13 mouse cellular contexts compared by ENCODE assay signal in the genomic region with DNA sequence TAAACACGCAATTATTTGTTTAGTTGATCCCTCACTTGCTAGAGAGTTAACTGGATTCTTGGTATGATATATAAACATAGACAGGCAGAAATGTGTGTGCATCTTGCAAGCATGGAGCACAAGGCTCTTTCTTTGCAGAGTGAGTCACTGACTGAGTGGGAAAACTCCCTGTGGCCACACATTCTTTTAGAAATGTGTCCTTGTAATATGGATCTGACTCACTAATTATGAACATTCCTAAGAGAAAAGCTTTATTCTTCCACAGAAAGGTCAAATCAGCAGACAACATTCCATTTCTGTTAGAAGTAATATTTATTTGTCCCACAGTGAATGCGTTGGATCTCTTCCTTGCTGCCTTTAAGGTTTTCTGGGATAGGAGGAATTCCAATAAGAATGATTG. TPM values are rescaled to one million over a fixed set of nuclear protein-coding genes. Genes with fewer than 3 reads are reported as not detected.
DNase-seq lines count a peak whose midpoint lies in the region; ATAC-seq and TF ChIP-seq lines count a peak whose summit lies in the region.
"Had no signal": no experiment of that assay in that cellular context is flagged by ENCODE, and none has a peak within 500 bp of the region (broad histone marks: within the 10 kb centered on the region; RNA-seq: fewer than 3 reads in every experiment).

No protein-coding gene starts in this region.

- H3K27me3 ChIP-seq in heart, postnatal 0 days (ENCODE audit: control insufficient read depth, insufficient read depth, low read length), result no peaks in the 10 kb centered on the region
- no peaks in the 10 kb centered on the region for H3K27me3 ChIP-seq in intestine, embryonic 16.5 days (replicated peaks; ENCODE audit: control insufficient read depth, insufficient read depth, low read length)
- H3K27me3 ChIP-seq: forebrain, embryonic 13.5 days; limb, embryonic 12.5 days; neural tube, embryonic 15.5 days had no signal

- H3K27ac ChIP-seq in heart, postnatal 0 days (ENCODE audit: low read depth), result peak overlapping the region; percentile 36; the same call in 1 of the 2 replicates
- H3K27ac ChIP-seq in intestine, embryonic 16.5 days (ENCODE audit: low read length), result peak overlapping the region; percentile 43
- H3K27ac ChIP-seq: forebrain, embryonic 13.5 days; limb, embryonic 12.5 days; neural tube, embryonic 15.5 days had no signal

- H3K9ac ChIP-seq in heart, postnatal 0 days (replicated peaks; ENCODE audit: low read depth, low read length), result no peak overlapping the region
- no peak overlapping the region for H3K9ac ChIP-seq in intestine, embryonic 16.5 days (ENCODE audit: low read depth, low read length)
- H3K9ac ChIP-seq: limb, embryonic 12.5 days; neural tube, embryonic 15.5 days had no signal

- no peak overlapping the region for H3K4me2 ChIP-seq in heart, postnatal 0 days (ENCODE audit: low read depth, low read length)
- H3K4me2 ChIP-seq in intestine, embryonic 16.5 days (ENCODE audit: low read depth, low read length), result no peak overlapping the region
- H3K4me2 ChIP-seq: forebrain, embryonic 13.5 days; limb, embryonic 12.5 days; neural tube, embryonic 15.5 days had no signal

- no peak overlapping the region for H3K4me3 ChIP-seq in heart, postnatal 0 days (ENCODE audit: low read depth, low read length)
- no peak overlapping the region for H3K4me3 ChIP-seq in intestine, embryonic 16.5 days (ENCODE audit: low read length)
- H3K4me3 ChIP-seq: forebrain, embryonic 13.5 days; limb, embryonic 12.5 days; neural tube, embryonic 15.5 days had no signal

- no peaks in the 10 kb centered on the region for H3K9me3 ChIP-seq in heart, postnatal 0 days (replicated peaks; ENCODE audit: control insufficient read depth, low read length)
- H3K9me3 ChIP-seq in intestine, embryonic 16.5 days (ENCODE audit: control insufficient read depth, low read length), result no peaks in the 10 kb centered on the region
- H3K9me3 ChIP-seq: forebrain, embryonic 13.5 days; limb, embryonic 12.5 days; neural tube, embryonic 15.5 days had no signal

- no peak for ATAC-seq in heart, postnatal 0 days (ENCODE audit: insufficient read depth, low read depth)
- no peak for ATAC-seq in intestine, embryonic 16.5 days
- ATAC-seq: forebrain, embryonic 13.5 days; midbrain, embryonic 16.5 days had no signal

- peaks cover 13% of the 10 kb centered on the region; the same call in 1 of the 2 replicates for H3K36me3 ChIP-seq in heart, postnatal 0 days (replicated peaks; ENCODE audit: control insufficient read depth, insufficient read depth, low read length)
- 0 out of 2 replicates have a peak, but pooled peaks cover 4% of the 10 kb centered on the region for H3K36me3 ChIP-seq in intestine, embryonic 16.5 days (ENCODE audit: control insufficient read depth, insufficient read depth, low read length)
- H3K36me3 ChIP-seq: neural tube, embryonic 15.5 days had no signal

- H3K4me1 ChIP-seq in heart, postnatal 0 days (ENCODE audit: control insufficient read depth, insufficient read depth), result 0 out of 2 replicates have a peak, but pooled peaks cover 9% of the 10 kb centered on the region
- no peaks in the 10 kb centered on the region; the same call in 1 of the 2 replicates for H3K4me1 ChIP-seq in intestine, embryonic 16.5 days (ENCODE audit: control insufficient read depth, insufficient read depth, low read length)
- H3K4me1 ChIP-seq: forebrain, embryonic 13.5 days; neural tube, embryonic 15.5 days had no signal

- DNase-seq in heart, postnatal 0 days (ENCODE audit: low spot score), result no peak
- no peak for DNase-seq in heart, adult 8-10 months (ENCODE audit: low spot score)
- DNase-seq in 3T3-L1 (ENCODE audit: low read depth, low spot score) (peak; percentile 94), NIH3T3 (ENCODE audit: low read depth) (peak; percentile 81)
- DNase-seq in embryo, embryonic 9.5 days (ENCODE audit: extremely low spot score), result no peak
- no peak for DNase-seq in thymus, postnatal 10 days (ENCODE audit: low spot score in 2 of 2)
- DNase-seq: heart, postnatal 36 days; kidney, adult 18-20 months had no signal

- WGBS in heart, postnatal 0 days, result 83% methylated on average over 2 of the region's 2 CpGs
- WGBS in intestine, embryonic 16.5 days, result 67% methylated on average over 2 of the region's 2 CpGs

- no peak for TF ChIP-seq EP300 in heart, postnatal 0 days (IDR thresholded peaks at IDR 0.05; ENCODE audit: low read depth)

- no peak for TF ChIP-seq CTCF in heart, postnatal 0 days (IDR thresholded peaks at IDR 0.05; ENCODE audit: low read depth)

RNA-seq across cellular contexts. Expression of gene Akap7, which starts 35.9 kb away (rescaled TPM):
- total RNA-seq in heart, postnatal 0 days (2014; rRNA removed; ENCODE audit: low replicate concordance), result 32.4 and 77.9 TPM in 2 replicates
- 46.3 and 47.6 TPM in 2 replicates for polyA plus RNA-seq in heart, postnatal 0 days (2015; fragmentation: Nextera tagmentation; extraction: Ambion mirVana)
- total RNA-seq in heart, adult 8-10 months (2022), result 10 to 100 TPM; 58.9 to 68.6 (median 63.2) TPM
- polyA plus RNA-seq in intestine, embryonic 16.5 days (2015; fragmentation: Nextera tagmentation; extraction: Ambion mirVana), result 27.6 and 32.1 TPM in 2 replicates

Comparison
In these comparisons a context has a peak if more than half of its experiments do, and no peak if none do; other contexts are left out.
1. DNase-seq: peak in 3T3-L1 (single experiment) and NIH3T3 (single experiment); none in heart, postnatal 0 days (single experiment), heart, adult 8-10 months (single experiment), embryo, embryonic 9.5 days (single experiment) and thymus, postnatal 10 days (0 of 2).